Mouse (Mus musculus) liver, embryonic 14.5 days (tissue): Measurements from ENCODE around the gene Dock1. TPM values are rescaled to one million over a fixed set of nuclear protein-coding genes. Genes with fewer than 3 reads are reported as not detected.

Experiments
- ATAC-seq: fragments of 200-750 bp; cut with Nextera tagmentation; 2 replicates; pipeline ENCODE4 v1.8.0; 2017; ENCODE audit warnings: moderate number of reproducible peaks, mild to moderate bottlenecking, moderate library complexity; ENCODE audit not compliant: insufficient read depth
- DNase-seq, 3 experiments: peaks; one replicate each; pipeline ENCODE4 v3.0.0-alpha.2; 2012 to 2013; ENCODE audit warnings: low read depth in 3 of 3, low spot score in 3 of 3
- H3K27ac ChIP-seq: fragments of 300-500 bp; sonication (generic); 2 replicates; pipeline ENCODE4 v1.5.1; 2014; ENCODE audit warnings: moderate library complexity, mild to moderate bottlenecking, control low read depth, inconsistent platforms
- H3K27me3 ChIP-seq: fragments of 300-500 bp; sonication (generic); 2 replicates; pipeline ENCODE4 v1.6.1; 2014; ENCODE audit warnings: mild to moderate bottlenecking, low read length, moderate library complexity; ENCODE audit not compliant: control insufficient read depth, insufficient read depth
- H3K36me3 ChIP-seq: fragments of 300-500 bp; sonication (generic); replicated peaks from 2 replicates; pipeline ENCODE4 v1.6.1; 2014; ENCODE audit warnings: low read depth; ENCODE audit not compliant: control insufficient read depth, insufficient read depth
- H3K4me1 ChIP-seq, 2 experiments: fragments of 200-500 bp in 1 of 2; fragments of 300-500 bp in 1 of 2; sonication (generic) in 1 of 2; replicated peaks; 2 replicates each; pipeline ENCODE4 v1.6.1; 2012 to 2014; ENCODE audit warnings: antibody characterized with exemption in 1 of 2, inconsistent platforms in 1 of 2, low read length in 1 of 2; ENCODE audit not compliant: control insufficient read depth in 2 of 2, insufficient read depth in 2 of 2
- H3K4me2 ChIP-seq: fragments of 300-500 bp; sonication (generic); 2 replicates; pipeline ENCODE4 v1.6.1; 2014; ENCODE audit warnings: low read depth, mild to moderate bottlenecking, control low read depth, moderate library complexity
- H3K4me3 ChIP-seq, 2 experiments: fragments of 200-500 bp in 1 of 2; fragments of 300-500 bp in 1 of 2; sonication (generic) in 1 of 2; 2 replicates each; pipeline ENCODE4 v1.5.1; 2012 to 2014; ENCODE audit warnings: low read depth in 2 of 2, low read length in 2 of 2, mild to moderate bottlenecking in 2 of 2, control low read depth in 1 of 2, inconsistent platforms in 1 of 2, moderate library complexity in 1 of 2; ENCODE audit not compliant: insufficient read depth in 1 of 2
- H3K9ac ChIP-seq: fragments of 300-500 bp; sonication (generic); replicated peaks from 2 replicates; pipeline ENCODE4 v1.6.1; 2014; ENCODE audit warnings: mild to moderate bottlenecking, control low read depth, moderate library complexity
- H3K9me3 ChIP-seq: fragments of 300-500 bp; sonication (generic); 2 replicates; pipeline ENCODE4 v1.6.1; 2016; ENCODE audit warnings: low read length, mixed read lengths; ENCODE audit not compliant: control insufficient read depth
- CTCF ChIP-seq: IDR thresholded peaks from 2 replicates; pipeline ENCODE4 v1.5.1; 2016; ENCODE audit warnings: antibody characterized with exemption, low read depth, control low read depth
- EP300 ChIP-seq: IDR thresholded peaks from 2 replicates; pipeline ENCODE4 v1.6.1; 2016; ENCODE audit warnings: antibody characterized with exemption, low read depth
- WGBS: fragments of 180-500 bp; shearing (Covaris S2); extraction: QIAGEN DNeasy Blood & Tissue Kit; methylation state at CpG from one replicate; pipeline ENCODE4 v1.1.7; 2014; ENCODE audit not compliant: insufficient replicate concordance; 5-methylcytosine and 5-hydroxymethylcytosine counted together
- polyA plus RNA-seq, 2 experiments: library from polyadenylated mRNA; depleted of rRNA in 1 of 2; stranded (reverse) in 1 of 2; unstranded in 1 of 2; fragments of >200 nt; fragmentation: Nextera tagmentation in 1 of 2; extraction: Ambion mirVana in 1 of 2; gene quantifications; 2 replicates each; pipeline versions ENCODE4 v1.2.1 to v1.2.3; 2012 to 2014

Gene Dock1
- polyA plus RNA-seq, 2 experiments, result 1.9 to 2.5 TPM

- TF ChIP-seq EP300 (no peak), CTCF (no peak)
- Histone ChIP-seq H3K4me1 (no peaks in the 10 kb centered on the region), H3K4me3 (no peak overlapping the region), H3K27me3 (no peaks in the 10 kb centered on the region), H3K9ac (no peak overlapping the region), H3K27ac (no peak overlapping the region), H3K9me3 (no peaks in the 10 kb centered on the region), H3K4me2 (no peak overlapping the region), H3K36me3 (no peaks in the 10 kb centered on the region)
- WGBS, result 48% methylated on average over 1 of the region's 1 CpGs
- no peak for DNase-seq
- no peak for ATAC-seq
Observed at GRCm38 (mm10) chr7:134749613-134750012, 79.2 kb downstream of the Dock1 start.

GRCm38 (mm10) chr7:134751496-134751895, 81.0 kb downstream of the Dock1 start:
- no peak overlapping the region for H3K27ac ChIP-seq
- no peaks in the 10 kb centered on the region for H3K36me3 ChIP-seq
- no peak overlapping the region for H3K4me2 ChIP-seq
- ATAC-seq (no peak), DNase-seq (no peak)
- H3K9ac ChIP-seq, result no peak overlapping the region
- no peaks in the 10 kb centered on the region for H3K27me3 ChIP-seq
- no peaks in the 10 kb centered on the region for H3K4me1 ChIP-seq
- H3K4me3 ChIP-seq, result no peak overlapping the region
- H3K9me3 ChIP-seq, result no peaks in the 10 kb centered on the region
- TF ChIP-seq EP300, result no peak
- TF ChIP-seq CTCF, result no peak
- WGBS, result 65% methylated on average over 3 of the region's 3 CpGs

GRCm38 (mm10) chr7:134753417-134753816, 83.0 kb downstream of the Dock1 start:
- WGBS, result 67% methylated on average over 5 of the region's 5 CpGs
- no peak for DNase-seq
- H3K4me3 ChIP-seq, result no peak overlapping the region
- H3K4me2 ChIP-seq, result no peak overlapping the region
- TF ChIP-seq EP300 (no peak), CTCF (no peak)
- no peak for ATAC-seq
- no peaks in the 10 kb centered on the region for H3K9me3 ChIP-seq
- no peaks in the 10 kb centered on the region for H3K27me3 ChIP-seq
- no peak overlapping the region for H3K9ac ChIP-seq
- H3K4me1 ChIP-seq, result no peaks in the 10 kb centered on the region
- H3K27ac ChIP-seq, result no peak overlapping the region
- H3K36me3 ChIP-seq, result no peaks in the 10 kb centered on the region

- no peaks in the 10 kb centered on the region for H3K36me3 ChIP-seq
- no peak overlapping the region for H3K4me2 ChIP-seq
- no peaks in the 10 kb centered on the region for H3K9me3 ChIP-seq
- DNase-seq, result no peak
- no peaks in the 10 kb centered on the region for H3K27me3 ChIP-seq
- H3K27ac ChIP-seq, result no peak overlapping the region
- no peak overlapping the region for H3K4me3 ChIP-seq
- no peaks in the 10 kb centered on the region for H3K4me1 ChIP-seq
- no peak for ATAC-seq
- TF ChIP-seq EP300 (no peak), CTCF (no peak)
- H3K9ac ChIP-seq, result no peak overlapping the region
- 67% methylated on average over 7 of the region's 7 CpGs for WGBS
Observed at GRCm38 (mm10) chr7:134757605-134758004, 87.2 kb downstream of the Dock1 start.

- H3K27ac ChIP-seq, result no peak overlapping the region
- TF ChIP-seq EP300 (no peak), CTCF (no peak)
- H3K4me1 ChIP-seq, result no peaks in the 10 kb centered on the region
- no peak overlapping the region for H3K4me3 ChIP-seq
- no peak overlapping the region for H3K9ac ChIP-seq
- H3K4me2 ChIP-seq, result no peak overlapping the region
- ATAC-seq (no peak), DNase-seq (no peak)
- H3K27me3 ChIP-seq, result no peaks in the 10 kb centered on the region
- H3K36me3 ChIP-seq, result no peaks in the 10 kb centered on the region
- no peaks in the 10 kb centered on the region for H3K9me3 ChIP-seq
- WGBS, result 57% methylated on average over 4 of the region's 4 CpGs
Observed at GRCm38 (mm10) chr7:134761799-134762198, 91.3 kb downstream of the Dock1 start.

GRCm38 (mm10) chr7:134765130-134765529, 94.7 kb downstream of the Dock1 start:
- H3K27ac ChIP-seq, result no peak overlapping the region
- no peaks in the 10 kb centered on the region for H3K27me3 ChIP-seq
- H3K4me2 ChIP-seq, result no peak overlapping the region
- no peak overlapping the region for H3K9ac ChIP-seq
- DNase-seq (no peak), ATAC-seq (no peak)
- no peaks in the 10 kb centered on the region for H3K9me3 ChIP-seq
- H3K4me1 ChIP-seq, result no peaks in the 10 kb centered on the region
- H3K4me3 ChIP-seq, result no peak overlapping the region
- WGBS, result 75% methylated on average over 13 of the region's 13 CpGs
- H3K36me3 ChIP-seq, result no peaks in the 10 kb centered on the region
- no peak for TF ChIP-seq EP300
- TF ChIP-seq CTCF, result no peak
